Mouse (Mus musculus) cerebellum, adult 2 months (tissue): ENCODE measurements around the gene Tsga10.

Experiments used
- CTCF ChIP-seq: fragments of 200-500 bp; IDR thresholded peaks from 2 replicates; pipeline ENCODE4 v1.5.1; 2011; ENCODE audit warnings: low read depth, mild to moderate bottlenecking, control low read depth, low read length, moderate library complexity, borderline replicate concordance; ENCODE audit not compliant: insufficient read depth
- POLR2A ChIP-seq: fragments of 200-500 bp; IDR thresholded peaks from 2 replicates; pipeline ENCODE4 v1.6.1; 2011; ENCODE audit warnings: low read length, control low read depth, borderline replicate concordance; ENCODE audit not compliant: insufficient read depth

- TF ChIP-seq CTCF (peak; percentile 23; the same call in 1 of the 2 replicates), POLR2A (no peak)
Observed at GRCm38 (mm10) chr1:37718516-37718915, 147.7 kb downstream of the Tsga10 start.
